Mouse (Mus musculus) neural tube, embryonic 14.5 days (tissue): ENCODE results near the gene AW551984. TPM values are rescaled to one million over a fixed set of nuclear protein-coding genes. Genes with fewer than 3 reads are reported as not detected.
A peak's percentile ranks its signal among the peaks of the same experiment; 100 is the strongest.

Source experiments
- ATAC-seq: fragments of 200-750 bp; cut with Nextera tagmentation; 2 replicates; pipeline ENCODE4 v1.8.0; 2017; ENCODE audit warnings: low read depth, mild to moderate bottlenecking, moderate TSS enrichment, moderate library complexity
- H3K27ac ChIP-seq: fragments of 300-500 bp; sonication (generic); 2 replicates; pipeline ENCODE4 v1.5.1; 2014; ENCODE audit warnings: low read depth, mild to moderate bottlenecking, control low read depth, low read length, moderate library complexity, mixed read lengths
- H3K27me3 ChIP-seq: fragments of 300-500 bp; sonication (generic); 2 replicates; pipeline ENCODE4 v1.6.1; 2014; ENCODE audit warnings: low read length; ENCODE audit not compliant: control insufficient read depth, insufficient read depth
- H3K36me3 ChIP-seq: fragments of 300-500 bp; sonication (generic); 2 replicates; pipeline ENCODE4 v1.6.1; 2014; ENCODE audit warnings: low read length, mixed read lengths; ENCODE audit not compliant: control insufficient read depth, insufficient read depth
- H3K4me1 ChIP-seq: fragments of 300-500 bp; sonication (generic); 2 replicates; pipeline ENCODE4 v1.6.1; 2014; ENCODE audit warnings: low read length; ENCODE audit not compliant: control insufficient read depth, insufficient read depth
- H3K4me2 ChIP-seq: fragments of 300-500 bp; sonication (generic); 2 replicates; pipeline ENCODE4 v1.6.1; 2014; ENCODE audit warnings: mild to moderate bottlenecking, low read depth, low read length, control low read depth
- H3K4me3 ChIP-seq: fragments of 300-500 bp; sonication (generic); 2 replicates; pipeline ENCODE4 v1.5.1; 2014; ENCODE audit warnings: low read depth, low read length, control low read depth, mixed read lengths
- H3K9ac ChIP-seq: fragments of 300-500 bp; sonication (generic); replicated peaks from 2 replicates; pipeline ENCODE4 v1.6.1; 2014; ENCODE audit warnings: low read depth, mild to moderate bottlenecking, control low read depth, low read length, mixed read lengths
- H3K9me3 ChIP-seq: fragments of 300-500 bp; sonication (generic); 2 replicates; pipeline ENCODE4 v1.6.1; 2016; ENCODE audit warnings: low read length; ENCODE audit not compliant: control insufficient read depth
- WGBS: fragments of 180-500 bp; shearing (Covaris S2); extraction: QIAGEN DNeasy Blood & Tissue Kit; methylation state at CpG from one replicate; pipeline ENCODE4 v1.1.7; 2014; 5-methylcytosine and 5-hydroxymethylcytosine counted together
- polyA plus RNA-seq: library from polyadenylated mRNA; unstranded; fragments of >200 nt; fragmentation: Nextera tagmentation; extraction: Ambion mirVana; gene quantifications from 2 replicates; pipeline ENCODE4 v1.2.1, GENCODE M21; 2014

The AW551984 gene
- polyA plus RNA-seq, 1 experiment from 2014 or later, result 199 TPM

DNA sequence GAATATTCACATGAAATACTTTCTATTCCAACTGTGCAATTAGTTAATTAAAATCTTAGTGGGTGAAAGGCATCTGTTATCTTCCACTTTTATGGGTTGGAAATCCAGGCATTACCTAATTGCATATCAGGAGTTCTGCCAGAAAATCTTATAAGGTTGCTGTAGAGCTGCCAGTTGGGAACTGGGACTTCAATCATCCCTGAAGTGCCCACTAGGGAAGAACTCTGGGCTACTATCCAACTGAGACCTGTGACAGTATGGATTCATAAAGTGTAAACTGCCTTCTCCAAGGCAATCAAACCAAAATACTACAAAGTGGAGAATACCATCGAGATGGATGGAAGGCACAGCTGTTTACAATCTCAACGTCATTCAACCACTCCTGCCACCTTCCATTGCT lies 50.3 kb downstream of the AW551984 start, which contains the start of gene Olfr958:
Gene Olfr958, minus strand, starts transcription at position 109 of the 400 bp plus-strand sequence.
- H3K9me3 ChIP-seq, result no peaks in the 10 kb centered on the region
- H3K4me1 ChIP-seq, result peaks cover 10% of the 10 kb centered on the region; the same call in 1 of the 2 replicates
- peak; percentile 74 for ATAC-seq
- no peaks in the 10 kb centered on the region for H3K27me3 ChIP-seq
- WGBS, result 30% methylated on average over 2 of the region's 2 CpGs
- H3K4me3 ChIP-seq, result no peak within 1 kb of the TSS
- H3K4me2 ChIP-seq, result no peak within 1 kb of the TSS
- no peak within 1 kb of the TSS for H3K27ac ChIP-seq
- no peak within 1 kb of the TSS for H3K9ac ChIP-seq
- no peaks in the 10 kb centered on the region for H3K36me3 ChIP-seq

DNA sequence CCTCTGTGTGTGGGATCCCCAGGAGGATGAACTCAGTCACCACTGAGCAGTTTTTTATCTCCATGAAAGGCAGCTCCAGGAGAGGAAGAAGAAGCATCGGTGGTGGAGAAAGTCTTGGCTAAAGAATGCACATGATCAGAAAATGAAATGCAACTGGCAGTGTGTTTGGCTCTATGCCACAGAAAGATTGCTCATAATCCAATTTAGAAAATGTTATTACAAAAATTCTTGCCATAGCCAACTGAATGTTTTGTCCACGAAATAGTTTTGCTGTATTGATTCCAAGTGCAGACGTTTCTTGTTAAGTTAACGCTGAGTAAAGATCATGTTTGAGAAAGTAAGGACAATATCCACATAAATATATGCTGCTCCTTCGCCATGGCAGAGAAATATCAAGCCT lies 53.4 kb downstream of the AW551984 start:
- no peaks in the 10 kb centered on the region for H3K36me3 ChIP-seq
- no peak overlapping the region for H3K4me3 ChIP-seq
- no peak overlapping the region for H3K27ac ChIP-seq
- 86% methylated on average over 5 of the region's 5 CpGs for WGBS
- no peaks in the 10 kb centered on the region for H3K9me3 ChIP-seq
- H3K9ac ChIP-seq, result no peak overlapping the region
- no peaks in the 10 kb centered on the region for H3K4me1 ChIP-seq
- H3K27me3 ChIP-seq, result no peaks in the 10 kb centered on the region
- ATAC-seq, result no peak
- H3K4me2 ChIP-seq, result no peak overlapping the region

Other genes with a start within 250 kb of the AW551984 start
- gene Olfr951, start 217.0 kb downstream of the AW551984 start, polyA plus RNA-seq, result not detected in 2 replicates
- not detected in 2 replicates for gene Olfr952, start 177.3 kb downstream of the AW551984 start, polyA plus RNA-seq
- not detected in 2 replicates for gene Olfr954, start 147.7 kb downstream of the AW551984 start, polyA plus RNA-seq
- not detected in 2 replicates for gene Olfr955, start 132.5 kb downstream of the AW551984 start, polyA plus RNA-seq
- gene Olfr44, start 110.4 kb downstream of the AW551984 start, polyA plus RNA-seq, result not detected in 2 replicates
- not detected in 2 replicates for gene Olfr957, start 88.6 kb downstream of the AW551984 start, polyA plus RNA-seq
- gene Olfr958, start 50.3 kb downstream of the AW551984 start, polyA plus RNA-seq, result not detected in 2 replicates
- not detected in 2 replicates for gene Olfr959, start 28.8 kb downstream of the AW551984 start, polyA plus RNA-seq
- not detected in 2 replicates for gene Olfr148, start 6.3 kb upstream of the AW551984 start, polyA plus RNA-seq
- gene Olfr960, start 17.0 kb upstream of the AW551984 start, polyA plus RNA-seq, result not detected in 2 replicates
- not detected in 2 replicates for gene Olfr961, start 40.7 kb upstream of the AW551984 start, polyA plus RNA-seq
- gene Olfr963, start 62.8 kb upstream of the AW551984 start, polyA plus RNA-seq, result not detected in 2 replicates
- not detected in 2 replicates for gene Olfr149, start 102.7 kb upstream of the AW551984 start, polyA plus RNA-seq
- gene Olfr965, start 107.0 kb upstream of the AW551984 start, polyA plus RNA-seq, result not detected in 2 replicates
- not detected in 2 replicates for gene Olfr150, start 126.6 kb upstream of the AW551984 start, polyA plus RNA-seq
- gene Olfr967, start 141.8 kb upstream of the AW551984 start, polyA plus RNA-seq, result not detected in 2 replicates
- not detected in 2 replicates for gene Olfr968, start 178.8 kb upstream of the AW551984 start, polyA plus RNA-seq
- not detected in 2 replicates for gene Olfr969, start 186.5 kb upstream of the AW551984 start, polyA plus RNA-seq
- gene Olfr970, start 204.5 kb upstream of the AW551984 start, polyA plus RNA-seq, result not detected in 2 replicates
- not detected in 2 replicates for gene Olfr971, start 232.5 kb upstream of the AW551984 start, polyA plus RNA-seq